Mouse (Mus musculus) olfactory bulb, adult 2 months (tissue): ENCODE data around the gene Ppp4r3b.

Experiments used
- CTCF ChIP-seq: fragments of 200-500 bp; IDR thresholded peaks from 2 replicates; pipeline ENCODE4 v1.5.1; 2012; ENCODE audit warnings: low read depth, mild to moderate bottlenecking, low read length, moderate library complexity; ENCODE audit not compliant: insufficient read depth
- POLR2A ChIP-seq: fragments of 200-500 bp; IDR thresholded peaks from 2 replicates; pipeline ENCODE4 v1.6.1; 2012; ENCODE audit warnings: mild to moderate bottlenecking, low read depth, low read length, moderate library complexity; ENCODE audit not compliant: insufficient read depth

- no peak for TF ChIP-seq CTCF
- TF ChIP-seq POLR2A, result no peak
Observed at GRCm38 (mm10) chr11:29233569-29233968, 60.9 kb downstream of the Ppp4r3b start.
